Mouse (Mus musculus) layer of hippocampus, adult 9-10 months (tissue): ENCODE measurements at regions not wholly inside any gene's neighbourhood (a gene's known extent, or its start where the extent isn't known, plus 50 kb on each side); places are given as distances from the start of the nearest gene placed in this dataset.

Experiments
- DNase-seq: peaks from one replicate; pipeline ENCODE4 v3.0.0; 2022; ENCODE audit warnings: low spot score

DNA sequence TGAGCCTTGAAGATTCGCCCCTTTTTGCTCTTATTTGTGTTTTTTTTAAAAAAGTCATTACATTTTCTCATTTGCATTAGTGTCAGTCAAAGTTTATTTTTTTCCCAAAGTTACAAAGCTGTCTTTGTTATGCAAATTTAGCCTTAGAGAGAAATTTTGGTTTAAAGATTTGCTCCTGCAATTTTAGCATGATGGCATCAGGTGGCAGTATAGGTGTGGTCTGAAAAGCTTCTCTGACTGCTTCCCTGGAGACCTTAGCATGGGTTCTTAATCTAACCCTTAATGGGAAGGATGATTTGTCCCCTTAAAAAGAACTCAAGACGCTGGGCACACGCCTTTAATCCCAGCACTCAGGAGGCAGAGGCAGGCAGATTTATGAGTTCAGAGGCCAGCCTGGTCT lies 451.2 kb downstream of the Slc4a3 start:
- DNase-seq = no peak

DNA sequence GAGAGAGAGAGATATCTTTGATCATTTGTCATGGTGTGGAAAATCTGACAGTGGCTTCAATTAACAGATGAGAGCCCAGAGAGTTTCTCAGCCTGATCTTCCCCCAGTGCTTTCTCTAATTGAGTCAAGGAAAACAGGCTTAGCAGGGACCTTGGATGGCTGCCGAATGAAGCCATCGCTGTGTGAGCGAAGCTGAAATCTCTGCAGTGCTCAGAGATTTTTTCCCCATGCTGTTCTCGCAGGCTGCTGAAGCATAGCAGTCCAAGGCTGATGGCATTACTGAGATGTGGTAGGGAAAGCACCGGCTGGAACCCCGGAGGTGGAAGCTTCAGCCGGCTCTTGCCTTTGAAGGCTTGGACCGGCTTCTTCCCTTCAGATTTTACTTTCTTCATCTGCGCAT lies 455.1 kb downstream of the Slc4a3 start:
- peak; percentile 7 for DNase-seq

DNA sequence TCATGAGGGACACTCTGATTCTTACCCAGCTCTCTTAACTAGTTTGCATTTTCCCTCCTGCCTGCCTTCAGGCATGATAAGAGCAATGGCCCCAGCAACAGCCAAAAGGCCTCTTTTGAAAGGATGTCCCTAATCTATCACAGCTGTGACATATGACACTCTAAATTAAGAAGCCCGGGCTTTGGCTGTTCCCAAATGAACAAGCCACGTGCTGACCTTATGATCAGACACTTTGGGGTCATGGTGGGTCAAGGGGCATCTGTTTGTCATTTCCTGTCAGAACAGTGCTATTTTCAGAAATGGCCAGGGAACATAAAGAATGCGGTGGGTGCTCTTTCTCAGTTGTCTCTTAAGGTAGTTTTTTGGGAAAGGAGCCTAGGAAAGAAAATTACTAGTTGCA lies 463.5 kb downstream of the Slc4a3 start:
- no peak for DNase-seq

DNA sequence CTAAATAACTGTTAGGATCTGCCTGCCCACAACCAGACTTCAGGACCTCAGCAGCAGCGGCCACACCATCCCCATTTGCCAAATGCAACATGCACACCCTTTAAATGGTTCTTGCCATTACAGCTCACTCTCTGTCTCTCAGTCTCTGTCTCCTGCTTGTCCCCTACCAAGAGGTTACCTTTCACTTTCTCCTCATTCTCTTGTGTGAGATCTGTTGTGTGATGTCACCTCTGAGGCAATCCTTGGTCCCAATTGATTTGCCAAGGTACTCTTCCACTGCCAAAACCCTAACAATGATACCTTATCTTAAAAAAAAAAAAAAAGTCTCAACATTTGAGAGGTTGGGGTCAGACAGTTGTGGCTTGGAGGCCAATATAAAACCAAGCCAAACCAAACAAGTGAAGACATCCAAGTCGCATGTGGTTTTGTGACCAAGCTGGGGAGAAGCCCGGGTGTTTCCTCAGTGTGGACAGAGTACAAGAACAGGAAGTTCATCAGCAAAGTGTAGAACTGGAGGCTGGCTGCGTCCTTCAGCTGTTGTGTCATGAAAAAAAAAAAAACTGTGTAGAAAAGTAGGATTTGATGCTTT lies 464.2 kb downstream of the Slc4a3 start:
- DNase-seq = no peak

DNA sequence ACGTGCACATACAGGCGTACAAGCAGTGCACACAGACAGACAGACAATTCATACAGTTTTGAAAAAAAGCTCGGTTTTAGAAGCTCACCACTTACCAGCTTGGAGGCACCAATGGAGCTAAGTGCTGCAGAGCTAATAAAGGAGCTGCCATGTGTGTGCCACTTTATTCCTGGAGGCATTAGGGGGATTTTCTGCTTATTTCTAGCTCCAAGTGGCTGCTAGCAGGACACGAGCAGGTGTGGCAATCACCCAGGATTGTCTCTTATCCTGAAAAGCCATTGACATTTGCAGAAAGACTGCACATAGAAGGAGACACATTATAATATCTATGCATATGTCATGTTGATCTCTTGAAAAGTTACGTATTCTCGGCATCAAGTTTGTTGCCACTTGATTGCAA lies 472.5 kb downstream of the Slc4a3 start:
- DNase-seq = no peak

DNA sequence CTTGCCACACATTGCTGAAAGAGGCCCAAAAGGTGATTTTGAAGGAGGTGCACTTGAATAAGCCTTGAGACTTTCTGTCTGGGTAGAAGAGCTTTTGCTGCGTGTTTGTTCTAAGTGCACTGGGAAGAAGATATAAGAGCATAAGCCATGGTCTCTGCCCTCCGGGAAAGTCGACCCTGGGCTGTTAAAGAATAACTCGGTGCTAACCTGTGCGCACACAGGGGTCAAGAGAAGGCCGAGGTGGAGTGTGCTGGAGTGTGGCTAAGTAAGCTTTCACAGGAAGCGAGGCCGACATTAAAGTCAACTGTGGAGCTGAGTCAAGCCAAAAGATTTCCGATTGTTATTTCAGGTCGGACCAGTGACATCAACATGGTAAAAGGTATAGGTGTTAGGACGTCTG lies 473.0 kb downstream of the Slc4a3 start:
- DNase-seq = no peak

DNA sequence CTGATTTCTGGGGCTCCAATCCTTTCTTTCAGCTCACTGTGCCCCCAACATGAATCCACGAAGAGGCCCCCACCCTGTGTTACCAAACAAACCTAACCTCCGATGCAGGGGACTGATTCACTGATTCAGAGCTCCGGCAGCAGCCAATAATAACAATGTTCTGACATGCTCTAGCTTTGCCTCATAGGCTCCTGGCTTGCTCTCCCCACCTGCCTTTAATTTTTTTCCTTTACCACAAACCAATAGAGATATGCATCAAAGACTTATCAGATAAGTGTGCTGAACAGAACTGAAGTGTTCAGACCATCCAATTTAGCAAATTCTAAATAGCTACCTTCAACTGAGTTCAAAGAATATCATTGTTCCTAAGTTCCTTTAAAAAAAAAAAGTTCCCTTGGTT lies 478.6 kb downstream of the Slc4a3 start:
- no peak for DNase-seq

DNA sequence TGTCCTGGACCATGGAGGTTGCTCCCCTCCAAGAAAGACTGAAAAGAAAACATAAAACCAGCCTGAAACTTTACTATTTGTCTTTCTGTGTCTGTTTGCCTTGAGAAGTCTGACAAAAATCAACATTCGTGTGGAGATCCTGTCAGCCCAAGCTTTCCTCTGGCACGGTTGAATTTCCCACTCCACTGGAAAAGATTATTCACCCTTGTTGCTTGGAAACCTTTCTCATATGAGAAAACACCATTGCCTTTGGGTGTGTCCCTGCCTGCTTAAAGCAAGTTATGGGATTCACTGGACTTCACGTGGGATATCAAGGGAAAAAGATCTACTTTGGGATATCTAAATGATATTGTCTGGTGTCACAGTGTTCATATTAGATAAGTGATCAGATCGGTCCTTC lies 479.3 kb downstream of the Slc4a3 start:
- DNase-seq = no peak

DNA sequence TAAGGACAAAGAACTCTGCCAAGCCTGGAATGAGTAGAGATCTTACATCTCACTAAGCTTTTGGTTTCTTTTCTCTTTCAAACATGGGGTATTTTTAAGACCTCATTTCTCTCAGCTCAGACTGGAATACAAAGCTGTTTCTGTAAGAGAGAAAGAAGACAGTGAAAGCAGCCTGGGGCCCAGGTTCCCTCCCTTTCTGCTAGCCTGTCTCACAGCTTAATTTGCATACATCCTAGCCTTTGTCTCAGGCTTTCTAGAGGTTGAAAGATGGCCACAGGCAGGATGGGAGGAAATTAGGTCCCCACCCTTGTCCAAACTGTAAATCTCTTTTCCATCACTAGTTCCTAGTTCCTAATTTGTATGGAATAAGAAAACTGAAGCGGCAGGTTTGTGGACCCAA lies 483.0 kb downstream of the Slc4a3 start:
- DNase-seq = no peak

DNA sequence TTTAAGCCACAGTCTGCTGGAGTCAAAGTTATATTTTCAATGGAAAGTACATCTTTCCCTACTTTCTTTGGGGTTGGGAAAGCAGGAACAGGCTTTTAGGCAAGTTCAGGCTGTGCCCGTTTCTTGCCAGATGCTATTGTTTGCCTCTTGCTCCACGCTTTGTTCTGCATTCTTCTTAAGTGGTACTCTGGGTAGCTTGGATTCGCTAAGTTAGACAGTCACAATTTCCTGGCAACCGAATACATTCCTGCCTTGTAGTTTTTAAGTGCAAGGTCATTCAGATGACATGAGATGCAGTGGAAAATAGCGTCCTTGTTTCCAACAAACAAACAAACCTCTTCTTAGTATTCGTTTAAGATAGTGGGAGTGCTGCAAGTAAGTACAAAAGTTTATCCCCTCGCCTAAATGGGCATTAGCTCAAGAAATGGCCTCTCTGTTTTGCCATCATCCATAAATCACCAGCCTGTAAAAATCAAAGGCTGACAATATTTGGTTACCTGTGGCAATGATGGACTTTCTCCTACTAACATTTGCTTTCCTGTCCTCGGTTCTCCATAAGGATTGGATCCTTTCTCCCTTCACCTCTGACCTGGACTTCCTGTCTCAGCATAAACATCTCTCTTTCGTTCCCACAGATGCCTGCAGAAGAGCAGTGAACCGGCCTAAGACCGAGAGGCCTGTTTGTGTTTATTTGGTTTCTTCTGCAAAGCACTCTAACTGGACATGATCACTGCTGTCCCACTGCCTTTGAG lies 485.3 kb downstream of the Slc4a3 start:
- DNase-seq = no peak

DNA sequence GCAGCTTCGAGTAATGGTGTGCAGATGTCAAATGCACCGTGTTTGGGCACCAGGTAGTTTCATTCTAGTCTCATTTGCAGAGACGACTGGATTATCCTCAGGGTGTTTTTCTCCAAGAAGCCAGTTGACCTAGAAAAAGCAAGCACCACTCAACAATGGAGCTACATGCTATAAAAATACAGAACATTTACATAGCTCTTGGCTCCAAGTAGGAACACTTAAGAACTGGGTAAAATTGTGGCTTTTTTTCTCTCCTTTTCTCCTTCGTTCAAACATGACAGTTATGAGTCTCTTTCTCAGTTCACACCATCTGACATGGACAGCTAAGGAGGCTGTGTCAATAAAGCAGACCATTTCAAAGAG lies 485.8 kb downstream of the Slc4a3 start:
- no peak for DNase-seq

DNA sequence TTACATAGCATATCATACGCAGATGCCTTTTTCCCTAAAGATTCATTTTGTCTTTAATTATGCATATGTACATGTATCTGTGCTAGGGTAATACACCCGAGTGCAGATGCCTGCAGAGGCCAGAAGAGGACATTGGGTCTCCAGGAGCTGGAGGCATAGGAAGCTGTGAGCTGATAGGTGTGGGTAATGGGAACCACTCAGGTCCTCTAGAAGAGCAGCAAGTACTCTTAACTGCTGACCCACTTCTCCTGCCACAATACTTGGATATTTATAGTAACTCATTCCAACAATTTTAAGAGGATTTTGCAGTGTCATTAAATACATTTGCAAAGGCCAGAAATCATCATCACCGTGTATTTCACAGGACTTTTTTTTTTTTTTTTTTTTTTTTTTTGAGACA lies 486.6 kb downstream of the Slc4a3 start:
- DNase-seq = no peak

DNA sequence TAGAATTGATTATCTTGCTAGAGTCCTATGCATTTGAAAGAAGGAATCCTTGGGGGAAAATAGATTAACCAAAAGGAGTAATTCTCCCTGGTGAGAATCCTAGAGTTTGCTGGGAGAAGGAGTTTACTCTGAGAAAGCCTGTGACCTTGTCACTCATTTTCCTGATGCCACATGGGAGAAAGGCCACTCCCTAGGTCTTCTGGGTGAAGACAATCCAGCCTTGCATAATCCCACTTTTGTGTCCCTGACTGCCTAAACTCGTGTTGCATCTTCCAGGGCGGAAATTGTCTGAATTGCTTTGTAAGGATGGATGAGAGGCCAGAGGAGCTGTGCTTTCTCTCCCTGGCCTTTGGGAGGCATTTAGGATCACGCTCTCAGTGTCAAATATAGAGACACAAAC lies 490.2 kb downstream of the Slc4a3 start:
- DNase-seq = no peak

DNA sequence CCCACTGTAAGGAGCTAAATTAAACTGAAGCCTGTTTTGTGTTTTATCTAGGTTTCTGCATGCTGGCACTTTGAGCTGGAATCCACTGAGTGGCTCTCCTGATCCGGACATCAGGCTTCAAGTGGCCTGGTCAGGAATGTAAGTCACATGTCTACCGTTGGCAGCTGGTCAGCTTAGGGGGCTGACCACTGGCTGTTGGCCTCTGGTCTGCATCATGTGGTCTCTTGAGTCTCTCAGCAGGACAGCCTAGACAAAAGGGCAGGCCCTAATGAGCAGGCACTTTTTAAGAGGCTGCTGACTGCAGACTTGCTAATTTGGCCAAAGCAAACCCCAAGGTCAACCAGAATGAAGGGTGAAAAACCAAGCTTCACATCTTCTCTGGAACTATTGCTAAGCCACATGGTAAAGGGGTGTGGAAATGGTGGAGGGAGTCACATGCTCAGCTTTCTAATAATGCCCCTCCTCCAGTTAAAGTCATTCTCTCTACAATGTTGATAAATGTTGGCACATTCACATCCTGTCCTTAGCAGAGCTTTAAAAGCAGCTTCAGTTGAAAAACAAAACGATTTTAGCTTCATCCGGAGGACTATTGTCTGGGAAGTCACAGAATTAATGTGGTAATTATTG lies 493.1 kb downstream of the Slc4a3 start:
- peak; percentile 8 for DNase-seq

DNA sequence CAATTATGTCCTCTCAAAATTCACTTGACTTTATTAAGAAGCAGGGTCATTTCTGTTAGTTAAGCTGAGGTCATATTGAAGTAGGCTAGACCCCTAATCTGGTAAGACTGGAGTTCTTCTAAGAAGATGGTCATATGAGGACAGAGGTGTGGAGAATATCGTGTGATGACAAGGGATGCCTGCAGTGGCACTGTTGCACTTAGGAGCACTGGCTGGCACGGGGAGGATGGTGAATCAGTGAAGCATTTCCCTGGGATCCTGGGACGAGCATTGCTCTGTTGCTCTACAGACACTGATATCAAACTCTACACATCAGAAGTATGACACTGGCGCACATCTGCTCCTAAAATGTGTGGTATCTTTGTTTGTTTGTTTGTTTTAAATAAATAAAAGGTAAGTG lies 493.6 kb downstream of the Slc4a3 start:
- no peak for DNase-seq

DNA sequence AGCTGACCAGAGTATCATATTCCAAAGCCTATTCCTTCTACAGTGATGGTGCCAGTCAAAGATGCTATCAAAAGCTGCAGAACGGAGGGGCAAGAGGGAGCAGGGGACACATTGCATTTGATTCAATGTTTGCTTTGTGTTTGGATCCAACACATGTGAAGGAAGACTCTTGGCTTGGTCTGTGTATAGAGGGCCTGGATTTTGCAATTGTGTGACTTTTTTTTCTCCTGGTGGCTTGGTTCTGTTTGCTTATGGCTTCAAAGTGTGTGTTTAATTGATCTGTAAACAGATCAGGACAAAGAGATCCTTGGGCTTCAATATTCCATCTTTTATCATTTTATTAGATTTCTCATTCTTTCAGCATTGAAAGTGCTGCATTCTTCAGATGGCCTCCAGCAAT lies 504.2 kb downstream of the Slc4a3 start:
- DNase-seq = no peak

DNA sequence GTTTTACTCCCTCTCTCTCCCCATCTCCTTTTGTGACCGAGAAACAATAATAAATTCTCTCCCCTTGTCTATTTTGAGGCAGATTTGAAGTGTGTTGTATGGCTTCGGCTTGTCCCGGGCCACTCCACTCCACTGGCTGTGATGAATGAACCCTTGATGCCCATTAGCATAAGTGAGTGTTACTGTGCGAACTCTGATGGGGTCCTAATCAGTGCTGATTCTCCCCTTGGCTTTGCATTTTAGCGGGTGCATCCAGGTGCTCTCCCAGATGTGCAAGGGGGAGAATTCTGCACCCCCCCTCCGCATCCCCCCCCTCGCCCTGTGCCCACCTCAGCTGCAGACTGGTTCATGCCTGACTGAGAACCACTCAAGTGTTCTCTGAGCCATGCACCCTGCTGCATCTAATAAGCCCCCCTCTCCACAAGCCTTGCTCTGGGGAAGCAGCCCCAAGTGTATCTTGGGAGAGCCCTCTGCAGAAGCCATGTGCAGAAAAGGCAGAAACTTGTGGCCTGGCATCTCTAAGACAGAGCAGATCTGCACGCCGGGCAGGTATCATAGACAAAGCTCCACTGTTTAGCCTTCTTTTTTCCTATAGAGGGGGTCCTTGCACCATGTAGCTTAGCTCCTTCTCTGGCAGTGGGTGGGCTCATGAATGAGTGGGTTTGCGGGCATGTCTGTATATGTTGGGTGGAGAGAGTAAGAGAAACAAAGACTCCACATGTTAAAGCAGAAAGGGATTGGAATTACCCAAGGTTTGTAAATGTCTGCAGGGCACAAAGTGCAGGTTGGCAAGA lies 507.5 kb downstream of the Slc4a3 start:
- DNase-seq = no peak

DNA sequence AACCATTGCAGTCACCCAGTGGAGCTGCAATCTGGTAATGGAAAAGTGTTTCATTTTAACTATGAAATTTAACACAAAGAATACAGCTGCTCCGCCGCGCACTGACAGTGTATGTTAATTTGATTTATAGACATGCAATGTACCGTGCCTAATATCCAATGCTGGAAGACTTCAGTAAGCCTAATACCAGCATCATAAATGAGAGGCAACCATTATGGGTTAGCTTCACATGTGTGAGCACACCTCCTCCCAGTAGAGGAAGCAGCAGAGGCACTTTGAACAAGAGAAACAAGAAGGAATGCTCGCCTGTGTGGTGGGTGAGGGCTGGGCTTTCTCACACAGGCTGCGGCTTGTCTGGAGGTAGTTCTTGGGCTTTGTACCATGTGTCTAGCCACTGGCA lies 519.7 kb downstream of the Slc4a3 start:
- DNase-seq = no peak

DNA sequence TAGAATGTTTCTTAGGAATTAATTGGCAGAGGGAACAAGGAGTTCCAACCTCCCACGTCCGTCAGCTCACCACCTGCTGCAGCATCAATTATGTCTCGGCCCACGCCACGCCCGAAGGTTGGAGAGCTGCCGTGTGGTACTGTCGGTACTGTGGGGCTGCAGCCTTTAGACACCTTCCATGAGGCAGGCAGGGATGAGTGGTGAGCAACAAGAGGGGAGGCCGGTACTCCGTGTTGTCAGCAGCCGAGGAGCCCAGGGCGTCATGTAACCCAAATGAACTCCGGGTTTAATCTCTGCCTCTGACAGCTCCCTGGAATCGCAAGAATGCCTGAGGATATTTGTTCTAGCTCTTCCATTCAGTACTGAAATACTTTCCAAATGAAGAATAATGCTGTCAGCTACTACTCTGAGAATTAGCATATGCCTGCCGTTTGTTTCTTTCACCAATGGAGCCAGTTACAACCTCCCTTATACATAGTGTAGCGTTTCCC lies 524.8 kb downstream of the Slc4a3 start:
- peak; percentile 55 for DNase-seq

DNA sequence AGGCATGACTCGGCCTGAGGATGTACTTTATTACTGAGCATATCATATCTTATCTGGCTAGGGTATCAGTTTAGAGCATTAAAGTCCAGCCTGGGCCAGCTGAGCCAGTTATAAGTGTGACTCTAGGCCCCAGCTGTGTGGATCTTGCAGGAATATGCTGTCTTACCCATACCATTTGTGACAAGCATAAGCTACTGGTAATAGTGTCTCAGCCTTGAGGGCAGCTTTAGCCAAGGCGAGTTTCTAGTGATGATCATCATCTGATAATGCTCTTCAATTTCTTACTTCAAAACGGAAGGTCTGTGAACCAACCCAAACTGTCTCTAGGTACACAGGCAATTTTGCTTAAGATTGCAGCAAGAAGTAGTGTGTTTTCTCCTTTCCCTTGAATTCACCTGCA lies 529.1 kb downstream of the Slc4a3 start:
- DNase-seq = no peak

DNA sequence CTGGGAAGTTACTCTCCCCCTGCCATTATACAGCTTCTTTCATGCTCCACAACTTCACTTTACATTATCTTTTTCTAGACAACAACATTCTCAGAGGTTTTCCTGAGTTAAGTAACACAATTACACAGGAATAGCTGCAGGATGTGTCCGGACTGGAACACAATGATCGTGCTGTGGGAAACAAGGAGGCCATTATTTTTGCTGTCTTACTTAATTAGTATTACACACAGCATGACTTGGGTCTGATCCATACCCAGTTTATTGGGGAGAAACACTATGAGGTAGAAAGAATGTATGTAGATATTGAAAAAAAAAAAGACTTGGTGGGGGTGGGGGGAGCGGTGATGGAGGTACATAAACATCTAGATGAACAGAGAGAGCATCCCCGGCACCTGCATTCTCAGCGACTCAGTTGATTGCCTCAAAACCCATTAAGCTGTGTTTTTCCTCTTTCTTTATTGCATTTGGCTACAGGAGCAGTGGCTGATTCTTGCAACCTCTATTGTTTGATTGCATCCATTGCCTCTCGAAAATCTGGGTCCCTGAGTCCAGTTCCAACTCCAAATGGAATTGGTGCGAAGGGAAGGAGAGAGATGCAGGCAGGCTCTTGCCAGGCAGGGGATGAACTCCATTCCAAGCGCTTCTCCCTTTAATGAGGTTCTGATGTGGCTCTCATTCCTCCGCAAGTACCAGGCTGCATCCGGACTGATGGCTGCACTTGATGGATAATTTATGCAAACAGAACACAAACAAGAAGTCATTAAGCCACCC lies 529.8 kb downstream of the Slc4a3 start:
- no peak for DNase-seq

DNA sequence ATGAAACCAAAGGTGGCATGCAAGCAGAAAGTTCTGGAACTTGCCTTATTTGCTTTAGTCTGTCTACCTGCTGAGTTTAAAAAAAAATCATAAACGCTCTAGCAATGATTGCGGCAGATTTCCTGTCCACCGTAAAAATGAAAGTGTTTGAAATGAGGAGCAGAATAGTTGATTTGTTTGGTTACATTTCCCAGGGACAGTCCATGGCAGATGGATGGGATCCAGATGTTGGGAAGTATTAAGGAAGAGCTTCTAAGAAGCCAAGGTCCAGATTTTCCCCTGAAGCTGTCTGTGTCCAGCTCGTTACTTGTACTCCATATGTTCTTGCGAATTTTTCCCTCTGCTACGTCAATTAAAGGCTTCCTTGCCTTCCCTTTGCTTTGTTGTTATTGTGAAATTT lies 534.2 kb downstream of the Slc4a3 start:
- DNase-seq = no peak
